Mouse (Mus musculus): ENCODE measurements around the gene Agbl2. TPM values are rescaled to one million over a fixed set of nuclear protein-coding genes. Genes with fewer than 3 reads are reported as not detected.

Gene Agbl2
- polyA plus RNA-seq (2012; rRNA removed), result 0.05 and 0.10 TPM in 2 replicates

GRCm38 (mm10) chr2:90782458-90782857 is at the start of gene Agbl2:
Agbl2 (plus strand) TSS chr2:90782727.

GRCm38 (mm10) chr2:90745053-90745678 is 37.4 kb upstream of the Agbl2 start, which contains the start of gene Fnbp4:
Fnbp4 (plus strand) TSS chr2:90745370.

GRCm38 (mm10) chr2:90846955-90847680 is 64.6 kb downstream of the Agbl2 start, which contains the start of gene Mtch2:
Mtch2 (plus strand) TSS chr2:90847155.

Other genes starting within 250 kb of the Agbl2 start
- 5.1 and 5.2 TPM in 2 replicates for gene Ptprj, start 202.1 kb upstream of the Agbl2 start, polyA plus RNA-seq (2012; rRNA removed)
- gene Nup160, start 105.5 kb upstream of the Agbl2 start, polyA plus RNA-seq (2012; rRNA removed), result 10.2 and 11.6 TPM in 2 replicates
- 22.7 and 28.1 TPM in 2 replicates for gene Fnbp4, start 37.4 kb upstream of the Agbl2 start, polyA plus RNA-seq (2012; rRNA removed)
- 93.6 and 104 TPM in 2 replicates for gene Mtch2, start 64.4 kb downstream of the Agbl2 start, polyA plus RNA-seq (2012; rRNA removed)
- gene C1qtnf4, start 103.1 kb downstream of the Agbl2 start, polyA plus RNA-seq (2012; rRNA removed), result 0.96 and 1.2 TPM in 2 replicates
- 7.3 and 7.7 TPM in 2 replicates for gene Kbtbd4, start 122.0 kb downstream of the Agbl2 start, polyA plus RNA-seq (2012; rRNA removed)
- 134 and 142 TPM in 2 replicates for gene Ndufs3, start 122.1 kb downstream of the Agbl2 start, polyA plus RNA-seq (2012; rRNA removed)
- gene Celf1, start 157.7 kb downstream of the Agbl2 start, polyA plus RNA-seq (2012; rRNA removed), result 28.5 and 32.5 TPM in 2 replicates